Mouse (Mus musculus) layer of hippocampus, adult 9-11 months (tissue): ENCODE measurements at regions not wholly inside any gene's neighbourhood (a gene's known extent, or its start where the extent isn't known, plus 50 kb on each side); places are given as distances from the start of the nearest gene placed in this dataset.

ENCODE experiments used
- DNase-seq: peaks from one replicate; pipeline ENCODE4 v3.0.0; 2022

- DNase-seq, result no peak
Observed at GRCm38 (mm10) chr10:60888541-60888940, 57.2 kb upstream of the Unc5b start.

GRCm38 (mm10) chr10:60885348-60886275, 54.2 kb upstream of the Unc5b start:
- DNase-seq, result no peak

- DNase-seq, result no peak
Observed at GRCm38 (mm10) chr10:60884806-60885205, 53.4 kb upstream of the Unc5b start.
